Mouse (Mus musculus) limb, embryonic 11.5 days (tissue): ENCODE data around the gene Kpna7. TPM values are rescaled to one million over a fixed set of nuclear protein-coding genes. Genes with fewer than 3 reads are reported as not detected.
"Not testable (repeated sequence)": the region's sequence is repeated elsewhere in the genome, so short reads cannot be mapped to it uniquely, and the experiment has no call there.

ENCODE experiments used
- ATAC-seq: fragments of 200-750 bp; cut with Nextera tagmentation; 2 replicates; pipeline ENCODE4 v1.8.0; 2017; ENCODE audit warnings: low read depth; ENCODE audit not compliant: insufficient number of reproducible peaks, low FRiP score, low TSS enrichment
- DNase-seq: peaks from one replicate; pipeline ENCODE4 v3.0.0-alpha.2; 2015; ENCODE audit warnings: low spot score
- H3K27ac ChIP-seq: fragments of 300-500 bp; sonication (generic); replicated peaks from 2 replicates; pipeline ENCODE4 v1.5.1; 2014; ENCODE audit warnings: low read depth, mild to moderate bottlenecking, low read length
- H3K27me3 ChIP-seq: fragments of 300-500 bp; sonication (generic); 2 replicates; pipeline ENCODE4 v1.6.1; 2014; ENCODE audit warnings: mild to moderate bottlenecking, low read length, mixed read lengths; ENCODE audit not compliant: control insufficient read depth, insufficient read depth
- H3K36me3 ChIP-seq: fragments of 300-500 bp; sonication (generic); 2 replicates; pipeline ENCODE4 v1.6.1; 2014; ENCODE audit warnings: mild to moderate bottlenecking, low read length, moderate library complexity, mixed read lengths; ENCODE audit not compliant: control insufficient read depth, insufficient read depth
- H3K4me1 ChIP-seq: fragments of 300-500 bp; sonication (generic); 2 replicates; pipeline ENCODE4 v1.6.1; 2014; ENCODE audit warnings: low read length, mixed read lengths; ENCODE audit not compliant: control insufficient read depth, insufficient read depth
- H3K4me2 ChIP-seq: fragments of 300-500 bp; sonication (generic); 2 replicates; pipeline ENCODE4 v1.6.1; 2014; ENCODE audit warnings: low read depth, mild to moderate bottlenecking, moderate library complexity; ENCODE audit not compliant: severe bottlenecking
- H3K4me3 ChIP-seq: fragments of 300-500 bp; sonication (generic); 2 replicates; pipeline ENCODE4 v1.5.1; 2014; ENCODE audit warnings: low read depth, low read length
- H3K9ac ChIP-seq: fragments of 300-500 bp; sonication (generic); 2 replicates; pipeline ENCODE4 v1.6.1; 2014; ENCODE audit warnings: mild to moderate bottlenecking, low read length
- H3K9me3 ChIP-seq: fragments of 300-500 bp; sonication (generic); 2 replicates; pipeline ENCODE4 v1.6.1; 2016; ENCODE audit warnings: low read length; ENCODE audit not compliant: control insufficient read depth
- whole genome bisulfite sequencing: fragments of 180-500 bp; shearing (Covaris S2); extraction: QIAGEN DNeasy Blood & Tissue Kit; methylation state at CpG from one replicate; pipeline ENCODE4 v1.1.7; 2014; 5-methylcytosine and 5-hydroxymethylcytosine counted together
- polyA plus RNA-seq: library from polyadenylated mRNA; unstranded; fragments of >200 nt; fragmentation: Nextera tagmentation; extraction: Ambion mirVana; gene quantifications from 2 replicates; pipeline ENCODE4 v1.2.1, GENCODE M21; 2014

Kpna7 gene
- 0.13 and 0.14 TPM in 2 replicates for polyA plus RNA-seq

GRCm38 (mm10) chr5:145083632-145084451 lies at the start of gene Kpna7, which contains the start of gene Arpc1a:
Gene Kpna7, minus strand, starts transcription at chr5:145084030.
Gene Arpc1a, plus strand, starts transcription at chr5:145083830.
- DNase-seq: peak; percentile 94
- peak within 1 kb of the TSS; percentile 86 for H3K4me2 ChIP-seq
- H3K27ac ChIP-seq: 0 out of 2 replicates have a peak within 1 kb of the TSS, but pooled peaks have one; percentile 24
- H3K36me3 ChIP-seq: 0 out of 2 replicates have a peak, but pooled peaks cover 4% of the 10 kb centered on the region
- H3K9me3 ChIP-seq: no peaks in the 10 kb centered on the region
- H3K27me3 ChIP-seq: no peaks in the 10 kb centered on the region
- 0 out of 2 replicates have a peak, but pooled peaks cover 3% of the 10 kb centered on the region for H3K4me1 ChIP-seq
- WGBS: under 1% methylated on average over 54 of the region's 54 CpGs
- peak within 1 kb of the TSS; percentile 70 for H3K9ac ChIP-seq
- peak; percentile 92 for ATAC-seq
- peak within 1 kb of the TSS; percentile 71 for H3K4me3 ChIP-seq

- not testable (repeated sequence) for ATAC-seq, H3K4me2 ChIP-seq, H3K4me3 ChIP-seq, H3K9me3 ChIP-seq, H3K27me3 ChIP-seq, H3K4me1 ChIP-seq, H3K27ac ChIP-seq, DNase-seq, H3K9ac ChIP-seq
- peaks cover 51% of the 10 kb centered on the region for H3K36me3 ChIP-seq
- 89% methylated on average over 6 of the region's 6 CpGs for WGBS
Measured at GRCm38 (mm10) chr5:145133275-145133674, 49.4 kb upstream of the Kpna7 start.

- no peak overlapping the region for H3K4me2 ChIP-seq
- H3K27ac ChIP-seq: no peak overlapping the region
- H3K9ac ChIP-seq: no peak overlapping the region
- H3K27me3 ChIP-seq: no peaks in the 10 kb centered on the region
- ATAC-seq (no peak), DNase-seq (no peak)
- peaks cover 58% of the 10 kb centered on the region for H3K36me3 ChIP-seq
- 90% methylated on average over 3 of the region's 3 CpGs for WGBS
- H3K4me1 ChIP-seq: no peaks in the 10 kb centered on the region
- no peak overlapping the region for H3K4me3 ChIP-seq
- H3K9me3 ChIP-seq: no peaks in the 10 kb centered on the region
Measured at GRCm38 (mm10) chr5:145130995-145131394, 47.2 kb upstream of the Kpna7 start.

GRCm38 (mm10) chr5:145130191-145130590 lies 46.4 kb upstream of the Kpna7 start:
- Histone ChIP-seq H3K9ac (no peak overlapping the region), H3K27me3 (no peaks in the 10 kb centered on the region), H3K36me3 (peaks cover 58% of the 10 kb centered on the region), H3K4me1 (no peaks in the 10 kb centered on the region), H3K27ac (no peak overlapping the region), H3K9me3 (no peaks in the 10 kb centered on the region), H3K4me3 (no peak overlapping the region), H3K4me2 (no peak overlapping the region)
- DNase-seq (no peak), ATAC-seq (no peak)
- WGBS: 93% methylated on average over 11 of the region's 11 CpGs

GRCm38 (mm10) chr5:145129773-145130172 lies 45.9 kb upstream of the Kpna7 start:
- H3K9me3 ChIP-seq, H3K27ac ChIP-seq, H3K4me3 ChIP-seq, ATAC-seq, H3K4me2 ChIP-seq, H3K9ac ChIP-seq, H3K4me1 ChIP-seq, DNase-seq, H3K27me3 ChIP-seq: not testable (repeated sequence)
- H3K36me3 ChIP-seq: peaks cover 57% of the 10 kb centered on the region
- 87% methylated on average over 3 of the region's 6 CpGs for WGBS

GRCm38 (mm10) chr5:145129124-145129523 lies 45.3 kb upstream of the Kpna7 start:
- whole genome bisulfite sequencing: 94% methylated on average over 4 of the region's 4 CpGs
- no peak overlapping the region for H3K4me3 ChIP-seq
- peaks cover 57% of the 10 kb centered on the region for H3K36me3 ChIP-seq
- no peaks in the 10 kb centered on the region for H3K9me3 ChIP-seq
- no peak overlapping the region for H3K27ac ChIP-seq
- no peaks in the 10 kb centered on the region for H3K27me3 ChIP-seq
- no peaks in the 10 kb centered on the region for H3K4me1 ChIP-seq
- ATAC-seq: no peak
- H3K4me2 ChIP-seq: no peak overlapping the region
- H3K9ac ChIP-seq: no peak overlapping the region
- no peak for DNase-seq

- Histone ChIP-seq H3K9me3 (no peaks in the 10 kb centered on the region), H3K27ac (no peak overlapping the region), H3K4me1 (no peaks in the 10 kb centered on the region), H3K4me2 (no peak overlapping the region), H3K4me3 (no peak overlapping the region), H3K9ac (no peak overlapping the region), H3K36me3 (peaks cover 45% of the 10 kb centered on the region), H3K27me3 (no peaks in the 10 kb centered on the region)
- WGBS: 94% methylated on average over 9 of the region's 9 CpGs
- ATAC-seq (no peak), DNase-seq (no peak)
Measured at GRCm38 (mm10) chr5:145126580-145126979, 42.8 kb upstream of the Kpna7 start.

- Histone ChIP-seq H3K4me1 (0 out of 2 replicates have a peak, but pooled peaks cover 3% of the 10 kb centered on the region), H3K9ac (no peak overlapping the region), H3K4me3 (no peak overlapping the region), H3K9me3 (no peaks in the 10 kb centered on the region), H3K36me3 (peaks cover 25% of the 10 kb centered on the region), H3K27me3 (no peaks in the 10 kb centered on the region), H3K4me2 (no peak overlapping the region), H3K27ac (no peak overlapping the region)
- DNase-seq (no peak), ATAC-seq (no peak)
- 93% methylated on average over 19 of the region's 19 CpGs for WGBS
Measured at GRCm38 (mm10) chr5:145123396-145123795, 39.6 kb upstream of the Kpna7 start.
